Mouse (Mus musculus): ENCODE data around the gene Folr1. TPM values are rescaled to one million over a fixed set of nuclear protein-coding genes. Genes with fewer than 3 reads are reported as not detected.

Gene Folr1
- polyA plus RNA-seq, 1 experiment from 2014 or later: 19.5 TPM

- under 1% methylated on average over 67 of the region's 71 CpGs for WGBS
- peak; percentile 79 for DNase-seq (ENCODE audit: low spot score)
These were observed 48.8 kb downstream of the Folr1 start for GRCm38 (mm10) chr7:101821571-101822501.

GRCm38 (mm10) chr7:101820295-101821030 is 50.1 kb downstream of the Folr1 start:
- H3K27me3 ChIP-seq (ENCODE audit: low read depth, poor library complexity, severe bottlenecking): peaks cover 90% of the 10 kb centered on the region
- H3K4me3 ChIP-seq: peak overlapping the region; percentile 63
- 2% methylated on average over 35 of the region's 35 CpGs for WGBS
- H3K36me3 ChIP-seq: peaks cover 28% of the 10 kb centered on the region
- peak; percentile 52 for DNase-seq (ENCODE audit: low spot score)
- 0 out of 2 replicates have a peak overlapping the region, but pooled peaks have one; percentile 19 for H3K27ac ChIP-seq (replicated peaks)
- peaks cover 54% of the 10 kb centered on the region for H3K4me1 ChIP-seq
- H3K9me3 ChIP-seq (replicated peaks): no peaks in the 10 kb centered on the region

More at GRCm38 (mm10) chr7:101821571-101822501, 48.8 kb downstream of the Folr1 start:
- H3K36me3 ChIP-seq: peaks cover 42% of the 10 kb centered on the region
- peak overlapping the region; percentile 84 for H3K27ac ChIP-seq (replicated peaks)
- H3K9me3 ChIP-seq (replicated peaks): no peaks in the 10 kb centered on the region
- peaks cover 78% of the 10 kb centered on the region for H3K27me3 ChIP-seq (ENCODE audit: low read depth, poor library complexity, severe bottlenecking)
- H3K4me3 ChIP-seq: peak overlapping the region; percentile 63
- H3K4me1 ChIP-seq: peaks cover 54% of the 10 kb centered on the region

GRCm38 (mm10) chr7:101817861-101818401 is 52.7 kb downstream of the Folr1 start, which contains the start of gene Phox2a:
Gene Phox2a, plus strand, starts transcription at chr7:101818313.
- Histone ChIP-seq H3K36me3 (peaks cover 3% of the 10 kb centered on the region), H3K27ac (replicated peaks) (no peak within 1 kb of the TSS; the same call in 1 of the 2 replicates), H3K4me3 (peak within 1 kb of the TSS; percentile 52), H3K27me3 (ENCODE audit: low read depth, poor library complexity, severe bottlenecking) (peaks cover 74% of the 10 kb centered on the region), H3K4me1 (peaks cover 47% of the 10 kb centered on the region), H3K9me3 (replicated peaks) (no peaks in the 10 kb centered on the region)
- peak; percentile 48 for DNase-seq (ENCODE audit: low spot score)
- WGBS: 2% methylated on average over 41 of the region's 45 CpGs

Small RNA genes lying within 50 kb of the gene (microRNA-seq; reads per million reads assigned to microRNA genes)
- gene Gm22655: not detected

Other genes starting within 250 kb of the Folr1 start
- 54.7 and 56.3 TPM in 2 replicates for gene Clpb, start 207.2 kb downstream of the Folr1 start, polyA plus RNA-seq (2016; fragmentation: Nextera tagmentation; extraction: Ambion mirVana)
- gene Phox2a, start 52.5 kb downstream of the Folr1 start, polyA plus RNA-seq (2016; fragmentation: Nextera tagmentation; extraction: Ambion mirVana): 0.83 and 2.0 TPM in 2 replicates
- gene Inppl1, start 32.6 kb downstream of the Folr1 start, polyA plus RNA-seq (2016; fragmentation: Nextera tagmentation; extraction: Ambion mirVana): 36.2 and 38.1 TPM in 2 replicates
- 0.70 and 1.1 TPM in 2 replicates for gene Folr2, start 13.6 kb downstream of the Folr1 start, polyA plus RNA-seq (2016; fragmentation: Nextera tagmentation; extraction: Ambion mirVana)
- gene Anapc15, start 7.1 kb downstream of the Folr1 start, polyA plus RNA-seq (2016; fragmentation: Nextera tagmentation; extraction: Ambion mirVana): 110 and 123 TPM in 2 replicates
- gene Lamtor1, start 35.1 kb upstream of the Folr1 start, polyA plus RNA-seq (2016; fragmentation: Nextera tagmentation; extraction: Ambion mirVana): 164 and 166 TPM in 2 replicates
- gene Tomt, start 35.6 kb upstream of the Folr1 start, polyA plus RNA-seq (2016; fragmentation: Nextera tagmentation; extraction: Ambion mirVana): 0.37 and 0.87 TPM in 2 replicates
- 10.6 and 12.7 TPM in 2 replicates for gene Lrrc51, start 63.1 kb upstream of the Folr1 start, polyA plus RNA-seq (2016; fragmentation: Nextera tagmentation; extraction: Ambion mirVana)
- gene Numa1, start 63.3 kb upstream of the Folr1 start, polyA plus RNA-seq (2016; fragmentation: Nextera tagmentation; extraction: Ambion mirVana): 76.9 and 91.8 TPM in 2 replicates
- gene Il18bp, start 147.9 kb upstream of the Folr1 start, polyA plus RNA-seq (2016; fragmentation: Nextera tagmentation; extraction: Ambion mirVana): 3.8 and 4.1 TPM in 2 replicates
- gene Rnf121, start 194.7 kb upstream of the Folr1 start, polyA plus RNA-seq (2016; fragmentation: Nextera tagmentation; extraction: Ambion mirVana): 31.1 and 32.7 TPM in 2 replicates
- 44.2 and 45.3 TPM in 2 replicates for gene Xndc1, start 194.7 kb upstream of the Folr1 start, polyA plus RNA-seq (2016; fragmentation: Nextera tagmentation; extraction: Ambion mirVana)
- 1.7 and 1.8 TPM in 2 replicates for gene Xntrpc, start 194.9 kb upstream of the Folr1 start, polyA plus RNA-seq (2016; fragmentation: Nextera tagmentation; extraction: Ambion mirVana)
- 0.19 TPM in 1 of 2 replicates, not detected in the other for gene Trpc2, start 212.3 kb upstream of the Folr1 start, polyA plus RNA-seq (2016; fragmentation: Nextera tagmentation; extraction: Ambion mirVana)
- 0.67 and 0.79 TPM in 2 replicates for gene Art1, start 231.0 kb upstream of the Folr1 start, polyA plus RNA-seq (2016; fragmentation: Nextera tagmentation; extraction: Ambion mirVana)
- gene Art5, start 238.7 kb upstream of the Folr1 start, polyA plus RNA-seq (2016; fragmentation: Nextera tagmentation; extraction: Ambion mirVana): 1.9 TPM in 2 replicates
- not detected in 2 replicates for gene Chrna10, start 246.0 kb upstream of the Folr1 start, polyA plus RNA-seq (2016; fragmentation: Nextera tagmentation; extraction: Ambion mirVana)